Mouse (Mus musculus) testis, adult 2 months (tissue): ENCODE measurements around the gene Smarcc2. TPM values are rescaled to one million over a fixed set of nuclear protein-coding genes. Genes with fewer than 3 reads are reported as not detected.
"Not testable (repeated sequence)": the region's sequence is repeated elsewhere in the genome, so short reads cannot be mapped to it uniquely, and the experiment has no call there.

Source experiments
- H3K27ac ChIP-seq: fragments of 200-500 bp; 2 replicates; pipeline ENCODE4 v1.5.1; 2012; ENCODE audit warnings: low read depth, low read length; ENCODE audit not compliant: control insufficient read depth, insufficient read depth
- H3K27me3 ChIP-seq: fragments of 200-500 bp; 2 replicates; pipeline ENCODE4 v1.6.1; 2012; ENCODE audit warnings: mild to moderate bottlenecking, low read length, moderate library complexity; ENCODE audit not compliant: control insufficient read depth, insufficient read depth
- H3K36me3 ChIP-seq: fragments of 200-500 bp; 2 replicates; pipeline ENCODE4 v1.6.1; 2012; ENCODE audit warnings: mild to moderate bottlenecking, low read length; ENCODE audit not compliant: control insufficient read depth, insufficient read depth
- H3K4me1 ChIP-seq: fragments of 200-500 bp; 2 replicates; pipeline ENCODE4 v1.6.1; 2012; ENCODE audit warnings: low read length; ENCODE audit not compliant: control insufficient read depth, insufficient read depth
- H3K4me3 ChIP-seq: fragments of 200-500 bp; 2 replicates; pipeline ENCODE4 v1.5.1; 2012; ENCODE audit warnings: low read depth, mild to moderate bottlenecking, low read length, moderate library complexity, mixed read lengths; ENCODE audit not compliant: control insufficient read depth
- CTCF ChIP-seq: fragments of 200-500 bp; IDR thresholded peaks from 2 replicates; pipeline ENCODE4 v1.5.1; 2012; ENCODE audit warnings: low read depth, mild to moderate bottlenecking, inconsistent platforms, low read length, moderate library complexity; ENCODE audit not compliant: control insufficient read depth, insufficient read depth, insufficient replicate concordance
- POLR2A ChIP-seq: fragments of 200-500 bp; IDR thresholded peaks from 2 replicates; pipeline ENCODE4 v1.6.1; 2012; ENCODE audit warnings: low read depth, mild to moderate bottlenecking, inconsistent platforms, low read length, moderate library complexity; ENCODE audit not compliant: control insufficient read depth
- polyA plus RNA-seq: library from polyadenylated mRNA; depleted of rRNA; stranded (reverse); fragments of >200 nt; gene quantifications from 2 replicates; pipeline ENCODE4 v1.2.3, GENCODE M21; 2012

The Smarcc2 gene
- polyA plus RNA-seq, 1 experiment = 138 TPM

- Histone ChIP-seq H3K27ac (no peak overlapping the region), H3K4me1 (peaks cover 13% of the 10 kb centered on the region), H3K4me3 (no peak overlapping the region), H3K27me3 (no peaks in the 10 kb centered on the region), H3K36me3 (no peaks in the 10 kb centered on the region; the same call in 1 of the 2 replicates)
- TF ChIP-seq CTCF (no peak), POLR2A (no peak)
Measured at GRCm38 (mm10) chr10:128502341-128502740, 43.3 kb downstream of the Smarcc2 start.

DNA sequence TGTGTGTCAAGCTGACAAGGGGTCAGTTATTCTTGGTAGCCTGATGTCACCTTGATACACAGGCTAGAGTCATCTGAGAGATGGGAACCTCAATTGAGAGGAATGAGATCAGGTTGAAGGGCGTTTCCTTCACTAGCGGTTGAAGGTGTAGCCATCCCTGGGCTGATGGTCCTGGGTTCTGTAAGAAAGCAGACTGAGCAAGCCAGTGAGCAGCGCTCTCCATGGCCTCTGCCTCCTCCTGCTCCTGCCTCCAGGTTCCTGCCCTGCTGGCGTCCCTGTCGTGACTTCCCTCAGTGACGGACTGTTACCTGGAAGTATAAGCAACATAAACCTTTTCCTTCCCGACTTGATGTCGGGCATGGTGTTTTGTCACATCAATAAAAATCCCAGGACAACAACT, 44.5 kb downstream of the Smarcc2 start:
- Histone ChIP-seq H3K4me1 (peaks cover 11% of the 10 kb centered on the region), H3K4me3 (no peak overlapping the region), H3K27me3 (no peaks in the 10 kb centered on the region), H3K27ac (no peak overlapping the region), H3K36me3 (no peaks in the 10 kb centered on the region; the same call in 1 of the 2 replicates)
- TF ChIP-seq CTCF = no peak
- TF ChIP-seq POLR2A = no peak

GRCm38 (mm10) chr10:128504012-128504411, 45.0 kb downstream of the Smarcc2 start:
- Histone ChIP-seq H3K4me1 (peaks cover 11% of the 10 kb centered on the region), H3K27ac (no peak overlapping the region; the same call in 1 of the 2 replicates), H3K4me3 (no peak overlapping the region), H3K36me3 (no peaks in the 10 kb centered on the region; the same call in 1 of the 2 replicates), H3K27me3 (no peaks in the 10 kb centered on the region)
- TF ChIP-seq POLR2A (no peak), CTCF (no peak)

DNA sequence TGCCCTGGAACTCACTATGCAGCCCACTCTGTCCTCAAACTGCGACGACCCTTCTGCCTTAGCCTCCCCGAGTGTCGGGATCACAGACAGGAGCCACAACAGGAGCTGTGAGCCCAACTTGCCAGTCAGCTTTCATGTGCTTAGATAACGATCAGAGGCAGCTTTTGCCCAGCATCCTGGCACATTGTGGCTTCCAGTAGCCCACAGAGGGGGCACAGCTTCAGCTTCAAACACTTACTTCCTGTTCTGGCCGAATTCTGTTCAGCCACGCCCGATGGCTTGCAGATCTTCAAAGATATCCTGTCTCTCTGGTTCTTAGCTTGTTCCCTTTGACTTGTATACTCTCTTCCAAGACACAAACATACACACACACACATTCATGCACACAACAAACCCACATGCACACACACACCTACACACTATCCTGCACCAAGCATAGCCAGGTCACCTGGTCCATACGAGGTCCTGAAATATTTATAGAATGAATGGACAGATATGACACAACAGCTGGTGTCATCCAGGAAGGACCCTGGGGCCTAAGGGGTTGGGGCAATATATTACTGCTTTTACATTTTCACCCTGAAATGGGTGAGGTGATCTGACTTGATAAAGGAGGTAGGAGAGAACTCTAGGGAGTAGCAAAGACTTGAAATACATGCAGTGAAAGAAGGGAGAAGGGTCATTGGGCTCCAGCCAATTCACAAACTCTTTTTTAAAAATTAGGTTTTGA, 45.8 kb downstream of the Smarcc2 start:
- 0 out of 2 replicates have a peak overlapping the region, but pooled peaks have one; percentile 3 for H3K27ac ChIP-seq
- TF ChIP-seq CTCF = no peak
- TF ChIP-seq POLR2A = no peak
- H3K4me3 ChIP-seq = no peak overlapping the region
- peaks cover 6% of the 10 kb centered on the region for H3K4me1 ChIP-seq
- H3K36me3 ChIP-seq = no peaks in the 10 kb centered on the region; the same call in 1 of the 2 replicates
- no peaks in the 10 kb centered on the region for H3K27me3 ChIP-seq

- H3K27ac ChIP-seq, H3K36me3 ChIP-seq, H3K4me1 ChIP-seq, H3K27me3 ChIP-seq, H3K4me3 ChIP-seq: not testable (repeated sequence)
Measured at GRCm38 (mm10) chr10:128505371-128505667, 46.3 kb downstream of the Smarcc2 start.

GRCm38 (mm10) chr10:128505974-128506373, 46.9 kb downstream of the Smarcc2 start:
- no peaks in the 10 kb centered on the region for H3K27me3 ChIP-seq
- no peak overlapping the region for H3K4me3 ChIP-seq
- no peak for TF ChIP-seq POLR2A
- TF ChIP-seq CTCF = no peak
- H3K36me3 ChIP-seq = no peaks in the 10 kb centered on the region; the same call in 1 of the 2 replicates
- H3K4me1 ChIP-seq = peaks cover 6% of the 10 kb centered on the region
- H3K27ac ChIP-seq = no peak overlapping the region

DNA sequence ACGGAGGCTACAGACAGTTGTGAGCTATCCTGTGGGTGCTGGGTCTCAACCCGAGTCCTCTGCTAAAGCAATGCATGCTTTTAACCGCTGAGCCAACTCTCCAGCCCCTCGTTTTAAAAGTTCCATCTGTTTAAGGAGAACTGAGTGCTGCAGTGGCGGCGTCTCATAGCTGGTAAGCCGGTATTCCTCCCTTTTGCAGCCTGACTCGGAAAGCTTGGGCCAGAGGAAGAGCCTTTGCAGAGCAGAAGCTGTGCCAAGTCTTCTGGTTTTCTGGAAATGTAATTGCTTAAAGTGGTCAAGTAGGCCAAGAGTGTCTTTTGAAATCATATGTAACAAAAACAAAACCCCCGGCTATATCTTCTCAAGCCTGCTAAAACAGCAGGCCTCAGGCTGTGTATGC, 49.2 kb downstream of the Smarcc2 start:
- Histone ChIP-seq H3K4me1 (peaks cover 2% of the 10 kb centered on the region), H3K27ac (no peak overlapping the region), H3K36me3 (no peaks in the 10 kb centered on the region), H3K4me3 (no peak overlapping the region), H3K27me3 (no peaks in the 10 kb centered on the region)
- TF ChIP-seq POLR2A = no peak

- Histone ChIP-seq H3K27ac (no peak overlapping the region), H3K4me1 (peaks cover 2% of the 10 kb centered on the region)
- TF ChIP-seq POLR2A (no peak), CTCF (no peak)
Measured at GRCm38 (mm10) chr10:128509203-128509602, 50.2 kb downstream of the Smarcc2 start.

DNA sequence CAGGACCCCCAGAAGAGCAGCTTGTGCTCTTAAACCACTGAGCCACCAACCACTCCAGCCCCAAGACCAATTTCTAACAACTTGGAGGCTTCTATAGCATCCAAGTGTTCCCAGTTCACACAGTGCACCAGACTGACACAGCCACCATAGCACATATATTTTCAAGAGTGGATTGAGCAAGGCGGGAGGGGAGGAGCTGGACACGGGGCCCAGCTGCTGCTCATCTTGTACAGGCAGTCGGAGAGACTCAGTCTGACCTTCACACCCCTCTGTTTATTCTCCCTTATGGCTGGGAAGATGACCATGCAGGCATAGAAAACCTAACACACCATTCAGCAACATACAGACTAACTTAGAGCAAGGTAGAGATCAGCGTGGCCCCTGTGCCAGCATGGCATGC, 50.8 kb downstream of the Smarcc2 start:
- TF ChIP-seq POLR2A (no peak), CTCF (no peak)
- no peaks in the 10 kb centered on the region; the same call in 1 of the 2 replicates for H3K4me1 ChIP-seq
- no peak overlapping the region for H3K27ac ChIP-seq
- no peak overlapping the region for H3K4me3 ChIP-seq
- no peaks in the 10 kb centered on the region for H3K36me3 ChIP-seq
- H3K27me3 ChIP-seq = no peaks in the 10 kb centered on the region

More at GRCm38 (mm10) chr10:128509203-128509602, 50.2 kb downstream of the Smarcc2 start:
- Histone ChIP-seq H3K36me3 (no peaks in the 10 kb centered on the region), H3K27me3 (no peaks in the 10 kb centered on the region), H3K4me3 (no peak overlapping the region)
